Mouse (Mus musculus): ENCODE data around the gene Pcdh9. TPM values are rescaled to one million over a fixed set of nuclear protein-coding genes. Genes with fewer than 3 reads are reported as not detected.

Gene Pcdh9
- polyA plus RNA-seq, 1 experiment from 2014 or later = 141 TPM

DNA sequence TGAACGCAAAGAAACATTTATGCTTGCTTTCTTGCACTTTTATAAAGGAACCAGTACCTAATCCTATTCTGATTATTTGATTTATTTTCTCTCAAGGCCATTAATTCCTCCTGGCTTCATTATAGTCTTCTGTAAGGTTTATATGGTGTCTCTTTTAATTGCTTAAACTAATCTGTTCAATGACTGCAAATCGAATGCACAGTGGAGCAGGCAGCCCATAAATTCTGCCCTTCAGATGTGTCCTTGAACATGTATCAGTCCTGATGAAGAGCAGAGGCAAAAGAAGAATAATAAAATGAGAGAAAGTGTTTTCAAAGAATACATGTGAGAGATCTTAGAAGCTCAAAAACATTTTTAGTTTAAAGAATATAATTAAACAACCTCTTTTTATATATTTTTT is 263.2 kb downstream of the Pcdh9 start:
- 41% methylated on average over 2 of the region's 2 CpGs for WGBS
- H3K36me3 ChIP-seq (ENCODE audit: control insufficient read depth, insufficient read depth) = no peaks in the 10 kb centered on the region

DNA sequence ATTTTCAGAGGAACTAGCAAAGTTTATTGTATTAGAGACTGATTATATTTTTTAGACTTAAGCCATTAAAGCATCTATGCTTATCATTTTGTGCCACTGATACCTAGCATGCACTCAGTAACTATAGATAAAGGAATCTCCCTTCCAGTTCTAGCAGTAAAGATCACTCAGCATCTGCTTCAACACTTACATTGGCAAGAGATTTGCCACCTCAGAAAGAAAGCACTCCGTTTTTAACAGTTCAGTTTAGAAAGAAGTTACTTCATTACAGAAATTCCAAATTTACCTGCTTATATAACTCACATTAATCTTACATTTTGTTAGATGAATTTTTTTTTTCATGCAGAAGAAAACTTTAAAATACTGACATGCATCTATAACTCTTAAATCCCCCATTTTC is 266.3 kb downstream of the Pcdh9 start:
- H3K4me2 ChIP-seq (ENCODE audit: low read length) = no peak overlapping the region
- no peak overlapping the region for H3K4me3 ChIP-seq (replicated peaks; ENCODE audit: low read length)
- H3K27me3 ChIP-seq (replicated peaks; ENCODE audit: control insufficient read depth, insufficient read depth, low read length) = no peaks in the 10 kb centered on the region
- H3K36me3 ChIP-seq (ENCODE audit: control insufficient read depth, insufficient read depth) = no peaks in the 10 kb centered on the region
- H3K27ac ChIP-seq (ENCODE audit: low read length) = no peak overlapping the region
- no peaks in the 10 kb centered on the region for H3K9me3 ChIP-seq (ENCODE audit: control insufficient read depth, low read length)
- H3K4me1 ChIP-seq (replicated peaks; ENCODE audit: control insufficient read depth, insufficient read depth, low read length) = no peaks in the 10 kb centered on the region
- no peak for ATAC-seq
- no peak overlapping the region for H3K9ac ChIP-seq (replicated peaks; ENCODE audit: low read depth, low read length)
- 57% methylated on average over 1 of the region's 1 CpGs for WGBS

More for the DNA sequence above, 263.2 kb downstream of the Pcdh9 start:
- Histone ChIP-seq H3K4me3 (replicated peaks; ENCODE audit: low read length) (no peak overlapping the region), H3K27me3 (replicated peaks; ENCODE audit: control insufficient read depth, insufficient read depth, low read length) (no peaks in the 10 kb centered on the region), H3K27ac (ENCODE audit: low read length) (no peak overlapping the region), H3K4me2 (ENCODE audit: low read length) (no peak overlapping the region), H3K9ac (replicated peaks; ENCODE audit: low read depth, low read length) (no peak overlapping the region), H3K4me1 (replicated peaks; ENCODE audit: control insufficient read depth, insufficient read depth, low read length) (no peaks in the 10 kb centered on the region), H3K9me3 (ENCODE audit: control insufficient read depth, low read length) (no peaks in the 10 kb centered on the region)
- no peak for ATAC-seq

GRCm38 (mm10) chr14:93621211-93621610 is 269.3 kb downstream of the Pcdh9 start:
- ATAC-seq = peak; percentile 72; the same call in 1 of the 2 replicates
- H3K4me2 ChIP-seq (ENCODE audit: low read length) = no peak overlapping the region

DNA sequence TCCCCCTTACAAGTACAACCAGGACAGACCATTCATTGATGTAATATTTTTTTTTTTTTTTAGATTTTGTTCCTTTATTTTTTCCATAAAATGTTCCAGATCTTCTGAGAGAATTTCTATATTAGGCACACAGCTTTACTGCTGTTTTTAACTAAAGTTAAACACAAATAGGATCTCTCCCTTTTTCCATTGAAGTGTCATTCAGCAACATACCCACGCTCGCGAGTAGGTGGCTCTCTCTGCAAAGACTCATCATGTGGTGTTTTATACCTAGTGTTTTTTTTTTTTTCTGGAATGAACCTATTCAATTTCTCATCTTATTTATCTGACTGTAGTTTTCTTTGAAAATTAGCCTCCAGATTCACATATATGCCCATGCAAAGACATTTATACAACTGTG is 282.9 kb downstream of the Pcdh9 start:
- ATAC-seq = no peak
- H3K27me3 ChIP-seq (replicated peaks; ENCODE audit: control insufficient read depth, insufficient read depth, low read length) = no peaks in the 10 kb centered on the region

More at GRCm38 (mm10) chr14:93621211-93621610, 269.3 kb downstream of the Pcdh9 start:
- peak overlapping the region; percentile 80 for H3K27ac ChIP-seq (ENCODE audit: low read length)
- H3K9me3 ChIP-seq (ENCODE audit: control insufficient read depth, low read length) = no peaks in the 10 kb centered on the region
- H3K27me3 ChIP-seq (replicated peaks; ENCODE audit: control insufficient read depth, insufficient read depth, low read length) = no peaks in the 10 kb centered on the region
- no peak overlapping the region for H3K9ac ChIP-seq (replicated peaks; ENCODE audit: low read depth, low read length)
- no peaks in the 10 kb centered on the region for H3K36me3 ChIP-seq (ENCODE audit: control insufficient read depth, insufficient read depth)
- H3K4me3 ChIP-seq (replicated peaks; ENCODE audit: low read length) = no peak overlapping the region
- WGBS = 46% methylated on average over 9 of the region's 9 CpGs
- H3K4me1 ChIP-seq (replicated peaks; ENCODE audit: control insufficient read depth, insufficient read depth, low read length) = no peaks in the 10 kb centered on the region

GRCm38 (mm10) chr14:93599997-93600396 is 290.5 kb downstream of the Pcdh9 start:
- Histone ChIP-seq H3K4me2 (ENCODE audit: low read length) (no peak overlapping the region), H3K36me3 (ENCODE audit: control insufficient read depth, insufficient read depth) (no peaks in the 10 kb centered on the region), H3K9ac (replicated peaks; ENCODE audit: low read depth, low read length) (no peak overlapping the region), H3K4me1 (replicated peaks; ENCODE audit: control insufficient read depth, insufficient read depth, low read length) (peaks cover 5% of the 10 kb centered on the region), H3K27me3 (replicated peaks; ENCODE audit: control insufficient read depth, insufficient read depth, low read length) (no peaks in the 10 kb centered on the region), H3K27ac (ENCODE audit: low read length) (peak overlapping the region; percentile 31), H3K4me3 (replicated peaks; ENCODE audit: low read length) (no peak overlapping the region), H3K9me3 (ENCODE audit: control insufficient read depth, low read length) (no peaks in the 10 kb centered on the region)
- 18% methylated on average over 4 of the region's 4 CpGs for WGBS
- peak; percentile 84 for ATAC-seq

More for the DNA sequence above, 282.9 kb downstream of the Pcdh9 start:
- Histone ChIP-seq H3K4me3 (replicated peaks; ENCODE audit: low read length) (no peak overlapping the region), H3K4me1 (replicated peaks; ENCODE audit: control insufficient read depth, insufficient read depth, low read length) (no peaks in the 10 kb centered on the region), H3K36me3 (ENCODE audit: control insufficient read depth, insufficient read depth) (no peaks in the 10 kb centered on the region), H3K9me3 (ENCODE audit: control insufficient read depth, low read length) (no peaks in the 10 kb centered on the region), H3K4me2 (ENCODE audit: low read length) (no peak overlapping the region), H3K27ac (ENCODE audit: low read length) (no peak overlapping the region), H3K9ac (replicated peaks; ENCODE audit: low read depth, low read length) (no peak overlapping the region)
- WGBS = 96% methylated on average over 3 of the region's 3 CpGs

GRCm38 (mm10) chr14:93585432-93586024 is 305.0 kb downstream of the Pcdh9 start:
- Histone ChIP-seq H3K4me3 (replicated peaks; ENCODE audit: low read length) (no peak overlapping the region), H3K27ac (ENCODE audit: low read length) (no peak overlapping the region), H3K36me3 (ENCODE audit: control insufficient read depth, insufficient read depth) (no peaks in the 10 kb centered on the region), H3K9ac (replicated peaks; ENCODE audit: low read depth, low read length) (no peak overlapping the region), H3K4me1 (replicated peaks; ENCODE audit: control insufficient read depth, insufficient read depth, low read length) (0 out of 2 replicates have a peak, but pooled peaks cover 2% of the 10 kb centered on the region), H3K27me3 (replicated peaks; ENCODE audit: control insufficient read depth, insufficient read depth, low read length) (no peaks in the 10 kb centered on the region), H3K4me2 (ENCODE audit: low read length) (no peak overlapping the region), H3K9me3 (ENCODE audit: control insufficient read depth, low read length) (no peaks in the 10 kb centered on the region)
- peak; percentile 45; the same call in 1 of the 2 replicates for ATAC-seq
- 16% methylated on average over 3 of the region's 3 CpGs for WGBS

GRCm38 (mm10) chr14:93564361-93564760 is 326.1 kb downstream of the Pcdh9 start:
- no peak overlapping the region for H3K4me3 ChIP-seq (replicated peaks; ENCODE audit: low read length)
- no peaks in the 10 kb centered on the region for H3K4me1 ChIP-seq (replicated peaks; ENCODE audit: control insufficient read depth, insufficient read depth, low read length)
- no peak overlapping the region for H3K27ac ChIP-seq (ENCODE audit: low read length)
- ATAC-seq = no peak
- H3K4me2 ChIP-seq (ENCODE audit: low read length) = no peak overlapping the region
- WGBS = 88% methylated on average over 2 of the region's 2 CpGs
- no peaks in the 10 kb centered on the region for H3K9me3 ChIP-seq (ENCODE audit: control insufficient read depth, low read length)
- no peaks in the 10 kb centered on the region for H3K27me3 ChIP-seq (replicated peaks; ENCODE audit: control insufficient read depth, insufficient read depth, low read length)
- no peak overlapping the region for H3K9ac ChIP-seq (replicated peaks; ENCODE audit: low read depth, low read length)
- H3K36me3 ChIP-seq (ENCODE audit: control insufficient read depth, insufficient read depth) = no peaks in the 10 kb centered on the region

GRCm38 (mm10) chr14:93561577-93561976 is 328.9 kb downstream of the Pcdh9 start:
- no peak overlapping the region for H3K27ac ChIP-seq (ENCODE audit: low read length)
- no peaks in the 10 kb centered on the region for H3K9me3 ChIP-seq (ENCODE audit: control insufficient read depth, low read length)
- H3K4me3 ChIP-seq (replicated peaks; ENCODE audit: low read length) = no peak overlapping the region
- H3K27me3 ChIP-seq (replicated peaks; ENCODE audit: control insufficient read depth, insufficient read depth, low read length) = no peaks in the 10 kb centered on the region
- WGBS = 88% methylated on average over 1 of the region's 1 CpGs
- H3K4me2 ChIP-seq (ENCODE audit: low read length) = no peak overlapping the region
- H3K36me3 ChIP-seq (ENCODE audit: control insufficient read depth, insufficient read depth) = no peaks in the 10 kb centered on the region
- H3K9ac ChIP-seq (replicated peaks; ENCODE audit: low read depth, low read length) = no peak overlapping the region
- no peak for ATAC-seq
- H3K4me1 ChIP-seq (replicated peaks; ENCODE audit: control insufficient read depth, insufficient read depth, low read length) = no peaks in the 10 kb centered on the region

GRCm38 (mm10) chr14:93553771-93554170 is 336.7 kb downstream of the Pcdh9 start:
- ATAC-seq = no peak
- Histone ChIP-seq H3K4me1 (replicated peaks; ENCODE audit: control insufficient read depth, insufficient read depth, low read length) (no peaks in the 10 kb centered on the region), H3K4me2 (ENCODE audit: low read length) (no peak overlapping the region), H3K27ac (ENCODE audit: low read length) (no peak overlapping the region), H3K36me3 (ENCODE audit: control insufficient read depth, insufficient read depth) (no peaks in the 10 kb centered on the region), H3K9me3 (ENCODE audit: control insufficient read depth, low read length) (no peaks in the 10 kb centered on the region), H3K4me3 (replicated peaks; ENCODE audit: low read length) (no peak overlapping the region), H3K27me3 (replicated peaks; ENCODE audit: control insufficient read depth, insufficient read depth, low read length) (no peaks in the 10 kb centered on the region), H3K9ac (replicated peaks; ENCODE audit: low read depth, low read length) (no peak overlapping the region)
- WGBS = 43% methylated on average over 3 of the region's 3 CpGs

DNA sequence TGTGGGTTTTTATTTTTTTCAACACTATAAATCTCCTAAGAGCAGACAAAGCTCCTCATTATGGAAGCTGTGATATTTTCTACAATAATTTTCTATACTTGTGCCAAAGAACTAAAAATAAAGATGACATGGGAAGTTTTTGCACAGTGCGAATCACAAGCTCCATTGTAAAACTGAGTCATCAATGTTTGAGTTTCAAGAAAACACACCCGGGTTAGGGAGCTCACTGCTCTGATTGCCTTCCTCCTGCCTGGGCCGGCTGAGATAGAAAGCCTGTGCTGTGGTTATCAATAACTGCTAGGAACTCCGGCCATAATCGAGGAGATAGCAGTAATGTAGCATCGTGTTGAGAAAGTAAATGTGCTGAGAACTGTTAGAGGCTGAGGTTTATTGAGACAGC is 344.9 kb downstream of the Pcdh9 start:
- Histone ChIP-seq H3K27me3 (replicated peaks; ENCODE audit: control insufficient read depth, insufficient read depth, low read length) (no peaks in the 10 kb centered on the region), H3K4me3 (replicated peaks; ENCODE audit: low read length) (no peak overlapping the region), H3K27ac (ENCODE audit: low read length) (no peak overlapping the region), H3K9me3 (ENCODE audit: control insufficient read depth, low read length) (no peaks in the 10 kb centered on the region), H3K36me3 (ENCODE audit: control insufficient read depth, insufficient read depth) (no peaks in the 10 kb centered on the region), H3K4me2 (ENCODE audit: low read length) (no peak overlapping the region), H3K4me1 (replicated peaks; ENCODE audit: control insufficient read depth, insufficient read depth, low read length) (peaks cover 2% of the 10 kb centered on the region; the same call in 1 of the 2 replicates), H3K9ac (replicated peaks; ENCODE audit: low read depth, low read length) (no peak overlapping the region)
- WGBS = 85% methylated on average over 6 of the region's 6 CpGs
- no peak for ATAC-seq
